Mouse (Mus musculus): ENCODE measurements around the gene Nrarp. TPM values are rescaled to one million over a fixed set of nuclear protein-coding genes. Genes with fewer than 3 reads are reported as not detected.

The Nrarp gene
- polyA plus RNA-seq, 1 experiment from 2014 or later: 37.4 TPM

GRCm38 (mm10) chr2:25177076-25177475 is 3.5 kb upstream of the Nrarp start:
- H3K36me3 ChIP-seq (replicated peaks): no peaks in the 10 kb centered on the region
- WGBS: 31% methylated on average over 4 of the region's 4 CpGs
- H3K4me1 ChIP-seq: peaks cover 89% of the 10 kb centered on the region
- H3K27me3 ChIP-seq (ENCODE audit: poor library complexity, severe bottlenecking): peaks cover 59% of the 10 kb centered on the region
- no peak for DNase-seq (ENCODE audit: extremely low spot score, low spot score)
- H3K4me3 ChIP-seq: peak overlapping the region; percentile 39
- H3K9me3 ChIP-seq: no peaks in the 10 kb centered on the region
- peak overlapping the region; percentile 85 for H3K27ac ChIP-seq

DNA sequence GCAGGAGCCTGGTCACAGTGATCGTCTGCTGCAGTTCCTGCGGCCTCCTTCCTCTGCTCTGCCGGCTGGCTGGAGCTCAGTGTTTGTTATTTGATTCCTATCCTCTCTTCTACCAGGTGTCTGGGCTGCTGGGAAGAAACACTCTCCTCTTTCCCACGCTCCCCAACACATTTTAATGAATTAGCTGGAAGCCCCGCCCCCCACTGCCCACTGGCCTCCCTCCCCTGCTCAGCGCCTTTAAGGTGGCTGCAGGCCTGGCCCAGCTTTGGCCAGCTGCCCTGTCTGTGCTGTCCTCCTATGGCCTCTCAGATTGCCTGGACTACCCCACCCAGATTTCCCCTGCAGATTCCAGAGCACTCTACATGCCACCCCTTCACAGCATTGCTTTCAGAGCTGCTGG is 2.9 kb upstream of the Nrarp start:
- H3K36me3 ChIP-seq (replicated peaks): no peaks in the 10 kb centered on the region
- 4% methylated on average over 6 of the region's 6 CpGs for WGBS
- H3K9me3 ChIP-seq: no peaks in the 10 kb centered on the region
- peaks cover 89% of the 10 kb centered on the region for H3K4me1 ChIP-seq
- peaks cover 61% of the 10 kb centered on the region for H3K27me3 ChIP-seq (ENCODE audit: poor library complexity, severe bottlenecking)
- DNase-seq (ENCODE audit: extremely low spot score, low spot score): peak; percentile 67
- peak overlapping the region; percentile 39 for H3K4me3 ChIP-seq
- peak overlapping the region; percentile 85 for H3K27ac ChIP-seq

DNA sequence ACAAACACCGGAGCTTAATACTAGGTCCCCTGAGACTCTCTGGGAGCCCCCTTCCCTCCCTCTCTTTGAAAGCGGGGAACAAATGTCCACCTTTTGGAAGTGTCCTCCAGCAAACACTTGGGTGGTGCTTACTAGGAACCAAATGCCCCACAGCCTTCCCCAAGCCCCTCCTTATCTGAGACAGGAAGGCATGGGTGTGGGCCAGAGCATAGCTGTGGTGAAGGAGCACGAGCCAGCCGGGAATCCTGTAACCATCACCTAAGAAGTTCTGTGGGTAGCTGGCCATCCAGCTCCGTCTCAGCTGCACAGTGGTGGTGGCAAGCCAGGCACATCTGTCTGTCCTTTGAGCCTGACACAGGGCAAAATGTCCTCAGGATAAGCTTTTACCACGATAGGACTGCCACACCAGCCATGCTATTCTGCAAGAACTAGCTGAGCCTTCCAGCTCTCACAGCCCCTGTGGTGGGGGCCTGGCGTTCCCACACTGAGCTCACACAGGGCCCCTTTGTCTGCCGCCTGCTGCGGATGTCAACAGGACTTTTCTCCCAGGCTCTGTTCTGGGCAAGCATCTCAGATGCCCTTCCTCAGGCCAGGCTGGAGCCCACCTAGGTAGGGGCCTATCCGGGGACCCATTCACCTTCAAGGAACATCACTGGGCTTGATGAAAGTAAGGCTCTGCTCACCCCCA is 2.1 kb upstream of the Nrarp start:
- DNase-seq (ENCODE audit: extremely low spot score, low spot score): no peak
- Histone ChIP-seq H3K27me3 (ENCODE audit: poor library complexity, severe bottlenecking) (peaks cover 67% of the 10 kb centered on the region), H3K4me3 (peak overlapping the region; percentile 39), H3K4me1 (peaks cover 89% of the 10 kb centered on the region), H3K9me3 (no peaks in the 10 kb centered on the region), H3K27ac (peak overlapping the region; percentile 85), H3K36me3 (replicated peaks) (peaks cover 3% of the 10 kb centered on the region)
- 22% methylated on average over 10 of the region's 10 CpGs for WGBS

GRCm38 (mm10) chr2:25179566-25180217 is 866 bp upstream of the Nrarp start:
- H3K27ac ChIP-seq: peak overlapping the region; percentile 94
- H3K27me3 ChIP-seq (ENCODE audit: poor library complexity, severe bottlenecking): peaks cover 80% of the 10 kb centered on the region
- WGBS: 48% methylated on average over 15 of the region's 15 CpGs
- peaks cover 15% of the 10 kb centered on the region for H3K36me3 ChIP-seq (replicated peaks)
- no peaks in the 10 kb centered on the region for H3K9me3 ChIP-seq
- peak overlapping the region; percentile 84 for H3K4me3 ChIP-seq
- peaks cover 98% of the 10 kb centered on the region for H3K4me1 ChIP-seq
- no peak for DNase-seq (ENCODE audit: extremely low spot score, low spot score)

DNA sequence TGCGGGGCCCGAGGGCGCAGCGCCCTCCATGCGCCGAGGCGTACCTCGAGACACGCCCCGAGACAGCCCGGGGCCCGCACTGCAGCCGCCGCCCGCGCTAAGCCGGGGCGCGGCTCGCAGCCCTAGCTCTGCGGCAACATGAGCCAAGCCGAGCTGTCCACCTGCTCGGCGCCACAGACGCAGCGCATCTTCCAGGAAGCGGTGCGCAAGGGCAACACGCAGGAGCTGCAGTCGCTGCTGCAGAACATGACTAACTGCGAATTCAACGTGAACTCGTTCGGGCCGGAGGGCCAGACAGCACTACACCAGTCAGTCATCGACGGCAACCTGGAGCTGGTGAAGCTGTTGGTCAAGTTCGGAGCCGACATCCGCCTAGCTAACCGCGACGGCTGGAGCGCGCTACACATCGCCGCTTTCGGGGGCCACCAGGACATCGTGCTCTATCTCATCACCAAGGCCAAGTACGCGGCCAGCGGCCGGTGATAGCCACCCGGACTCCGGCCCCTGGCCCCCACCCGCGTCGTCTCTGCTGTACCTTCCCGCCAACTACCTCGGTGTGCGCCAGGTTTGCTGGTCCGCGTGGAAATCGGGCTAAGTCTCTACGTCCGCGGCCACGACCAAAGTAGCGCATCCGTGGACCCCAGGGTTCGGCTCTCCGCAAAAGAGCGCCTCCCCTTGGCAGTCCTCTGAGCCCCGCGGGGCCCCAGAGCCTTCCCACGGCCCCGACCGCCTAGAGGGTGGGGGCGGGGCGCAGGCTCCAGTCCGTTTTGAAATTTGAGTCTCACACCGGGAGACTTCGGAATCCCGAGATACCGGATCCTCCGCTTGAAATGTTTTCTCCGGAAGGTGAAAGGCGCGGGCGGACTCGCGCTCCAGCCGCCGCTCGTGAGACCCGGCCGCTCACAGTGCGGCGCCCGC is 674 bp downstream of the Nrarp start:
- Histone ChIP-seq H3K36me3 (replicated peaks) (peaks cover 19% of the 10 kb centered on the region), H3K27me3 (ENCODE audit: poor library complexity, severe bottlenecking) (peaks cover 81% of the 10 kb centered on the region), H3K9me3 (no peaks in the 10 kb centered on the region), H3K4me3 (peak overlapping the region; percentile 84), H3K4me1 (peaks cover 98% of the 10 kb centered on the region), H3K27ac (peak overlapping the region; percentile 94)
- DNase-seq (ENCODE audit: extremely low spot score, low spot score): peak; percentile 75
- under 1% methylated on average over 98 of the region's 100 CpGs for WGBS

- Histone ChIP-seq H3K27me3 (ENCODE audit: poor library complexity, severe bottlenecking) (peaks cover 76% of the 10 kb centered on the region), H3K4me3 (peak overlapping the region; percentile 84), H3K4me1 (peaks cover 98% of the 10 kb centered on the region), H3K9me3 (no peaks in the 10 kb centered on the region), H3K36me3 (replicated peaks) (peaks cover 19% of the 10 kb centered on the region), H3K27ac (peak overlapping the region; percentile 94)
- under 1% methylated on average over 17 of the region's 17 CpGs for WGBS
- DNase-seq (ENCODE audit: extremely low spot score, low spot score): peak; percentile 39
Observed at GRCm38 (mm10) chr2:25181891-25182397, 1.4 kb downstream of the Nrarp start.

GRCm38 (mm10) chr2:25182664-25183063 is 2.1 kb downstream of the Nrarp start:
- Histone ChIP-seq H3K27ac (peak overlapping the region; percentile 94), H3K27me3 (ENCODE audit: poor library complexity, severe bottlenecking) (peaks cover 73% of the 10 kb centered on the region), H3K9me3 (no peaks in the 10 kb centered on the region), H3K36me3 (replicated peaks) (peaks cover 19% of the 10 kb centered on the region), H3K4me1 (peaks cover 91% of the 10 kb centered on the region), H3K4me3 (peak overlapping the region; percentile 84)
- 7% methylated on average over 6 of the region's 6 CpGs for WGBS
- peak; percentile 39 for DNase-seq (ENCODE audit: extremely low spot score, low spot score)

- H3K27ac ChIP-seq: peak overlapping the region; percentile 96; the same call in 1 of the 2 replicates
- no peaks in the 10 kb centered on the region for H3K9me3 ChIP-seq
- H3K36me3 ChIP-seq (replicated peaks): peaks cover 19% of the 10 kb centered on the region
- WGBS: 85% methylated on average over 2 of the region's 2 CpGs
- peak overlapping the region; percentile 84 for H3K4me3 ChIP-seq
- peaks cover 67% of the 10 kb centered on the region for H3K27me3 ChIP-seq (ENCODE audit: poor library complexity, severe bottlenecking)
- DNase-seq (ENCODE audit: extremely low spot score, low spot score): no peak
- H3K4me1 ChIP-seq: peaks cover 85% of the 10 kb centered on the region
Observed at GRCm38 (mm10) chr2:25183336-25183735, 2.8 kb downstream of the Nrarp start.

DNA sequence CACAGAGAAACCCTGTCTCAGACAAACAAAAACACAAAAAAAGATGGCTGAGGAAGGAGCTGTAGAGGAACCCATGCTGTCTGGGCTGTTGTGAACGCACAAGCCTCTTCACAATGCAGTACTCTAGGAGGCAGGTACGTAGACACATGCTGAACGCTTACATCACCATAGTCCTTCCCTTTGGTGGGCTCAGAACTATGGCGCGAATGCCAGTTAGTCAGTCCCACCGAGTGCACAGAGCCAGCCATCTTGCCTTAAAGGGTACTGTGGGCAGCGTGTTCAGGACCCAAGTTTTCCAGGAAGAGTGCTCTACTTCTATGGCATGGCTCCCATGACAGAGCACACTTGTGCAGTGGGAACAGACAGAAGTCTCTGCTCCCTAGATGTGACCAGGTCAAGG is 3.9 kb downstream of the Nrarp start:
- Histone ChIP-seq H3K27me3 (ENCODE audit: poor library complexity, severe bottlenecking) (peaks cover 55% of the 10 kb centered on the region), H3K27ac (peak overlapping the region; percentile 96), H3K4me3 (peak overlapping the region; percentile 84), H3K36me3 (replicated peaks) (peaks cover 19% of the 10 kb centered on the region), H3K9me3 (no peaks in the 10 kb centered on the region), H3K4me1 (peaks cover 73% of the 10 kb centered on the region)
- 96% methylated on average over 7 of the region's 7 CpGs for WGBS
- DNase-seq (ENCODE audit: extremely low spot score, low spot score): no peak

DNA sequence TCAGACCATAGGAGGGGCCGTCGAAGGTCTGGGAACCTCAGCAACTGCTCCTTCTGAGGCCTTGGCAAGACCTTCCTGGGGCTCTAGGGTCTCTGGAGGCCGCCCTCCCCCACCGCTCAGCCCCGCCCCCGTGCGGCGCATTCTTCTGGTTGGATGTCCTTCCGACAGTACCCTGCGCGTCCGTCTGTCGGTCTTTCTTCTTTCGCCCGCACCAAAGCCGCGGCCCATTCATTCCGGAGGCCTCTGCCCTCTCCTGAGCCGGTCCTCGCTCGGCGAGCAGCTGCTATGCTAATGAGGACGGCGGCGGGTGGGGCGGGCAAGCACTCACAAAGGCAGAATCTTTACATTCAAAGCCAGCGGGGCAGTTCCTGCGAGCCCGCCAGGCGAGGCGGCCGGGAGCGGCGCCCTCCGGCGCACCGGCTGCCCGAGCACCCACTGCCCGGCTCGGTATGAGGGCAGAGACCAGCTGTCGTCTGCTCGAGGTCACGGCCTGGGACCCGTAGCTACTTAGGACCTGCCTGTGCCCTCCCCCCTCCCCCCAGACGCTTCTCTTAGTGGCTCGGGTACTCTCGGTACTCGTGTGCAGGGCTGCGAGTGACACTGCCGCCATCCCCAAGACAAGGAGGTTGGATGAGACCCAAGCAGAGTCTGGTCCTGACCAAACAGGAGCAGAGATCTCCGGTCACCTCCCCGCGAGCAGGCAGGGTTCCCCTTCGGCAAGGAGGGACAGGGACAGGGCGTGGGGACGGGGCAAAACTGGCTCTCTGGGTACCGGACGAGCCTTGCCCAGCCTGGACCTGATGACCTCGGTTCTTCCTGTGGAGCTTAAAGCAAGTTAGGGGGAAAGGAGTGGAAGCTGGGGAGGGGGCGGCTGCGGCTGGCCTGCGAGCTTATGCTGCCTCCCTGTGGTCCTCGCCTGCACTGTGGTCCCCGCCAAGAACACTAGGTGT is 5.3 kb downstream of the Nrarp start:
- Histone ChIP-seq H3K4me3 (peak overlapping the region; percentile 84), H3K9me3 (no peaks in the 10 kb centered on the region), H3K27me3 (ENCODE audit: poor library complexity, severe bottlenecking) (peaks cover 42% of the 10 kb centered on the region), H3K4me1 (peaks cover 59% of the 10 kb centered on the region), H3K27ac (peak overlapping the region; percentile 96), H3K36me3 (replicated peaks) (peaks cover 19% of the 10 kb centered on the region)
- peak; percentile 93 for DNase-seq (ENCODE audit: extremely low spot score, low spot score)
- WGBS: under 1% methylated on average over 64 of the region's 64 CpGs

GRCm38 (mm10) chr2:25186575-25186930 is 6.0 kb downstream of the Nrarp start:
- Histone ChIP-seq H3K27ac (peak overlapping the region; percentile 96), H3K4me3 (peak overlapping the region; percentile 84), H3K9me3 (no peaks in the 10 kb centered on the region), H3K27me3 (ENCODE audit: poor library complexity, severe bottlenecking) (peaks cover 35% of the 10 kb centered on the region), H3K4me1 (peaks cover 53% of the 10 kb centered on the region), H3K36me3 (replicated peaks) (peaks cover 19% of the 10 kb centered on the region)
- WGBS: 33% methylated on average over 5 of the region's 5 CpGs
- DNase-seq (ENCODE audit: extremely low spot score, low spot score): no peak

All from forebrain, embryonic 10.5 days (tissue).